Mouse (Mus musculus): ENCODE data around the gene Nek4. TPM values are rescaled to one million over a fixed set of nuclear protein-coding genes. Genes with fewer than 3 reads are reported as not detected.
A peak's percentile ranks its signal among the peaks of the same experiment; 100 is the strongest.

Gene Nek4
- polyA plus RNA-seq, 1 experiment from 2014 or later = 5.4 TPM

GRCm38 (mm10) chr14:30923375-30924105 lies 27.6 kb upstream of the Nek4 start, which contains the start of gene Itih3:
Gene Itih3, minus strand, starts transcription at chr14:30923760.
- WGBS = 38% methylated on average over 6 of the region's 6 CpGs
- Histone ChIP-seq H3K4me3 (no peak within 1 kb of the TSS), H3K27me3 (no peaks in the 10 kb centered on the region), H3K9ac (no peak within 1 kb of the TSS), H3K36me3 (no peaks in the 10 kb centered on the region), H3K9me3 (replicated peaks) (no peaks in the 10 kb centered on the region), H3K4me1 (replicated peaks) (no peaks in the 10 kb centered on the region), H3K4me2 (no peak within 1 kb of the TSS), H3K27ac (no peak within 1 kb of the TSS)
- ATAC-seq (replicated peaks; ENCODE audit: insufficient number of reproducible peaks, insufficient read depth, low FRiP score, low read depth) = peak; percentile 24; the same call in 1 of the 2 replicates

GRCm38 (mm10) chr14:30925492-30925891 lies 25.7 kb upstream of the Nek4 start:
- H3K4me2 ChIP-seq = no peak overlapping the region
- no peaks in the 10 kb centered on the region for H3K9me3 ChIP-seq (replicated peaks)
- no peaks in the 10 kb centered on the region for H3K36me3 ChIP-seq
- H3K27me3 ChIP-seq = no peaks in the 10 kb centered on the region
- H3K9ac ChIP-seq = no peak overlapping the region
- H3K4me1 ChIP-seq (replicated peaks) = no peaks in the 10 kb centered on the region
- WGBS = 87% methylated on average over 3 of the region's 3 CpGs
- H3K4me3 ChIP-seq = no peak overlapping the region
- ATAC-seq (replicated peaks; ENCODE audit: insufficient number of reproducible peaks, insufficient read depth, low FRiP score, low read depth) = no peak
- H3K27ac ChIP-seq = no peak overlapping the region

- no peaks in the 10 kb centered on the region for H3K9me3 ChIP-seq (replicated peaks)
- no peak overlapping the region for H3K4me3 ChIP-seq
- WGBS = 84% methylated on average over 4 of the region's 4 CpGs
- H3K4me2 ChIP-seq = no peak overlapping the region
- H3K36me3 ChIP-seq = no peaks in the 10 kb centered on the region
- H3K27me3 ChIP-seq = no peaks in the 10 kb centered on the region
- no peak overlapping the region for H3K27ac ChIP-seq
- no peaks in the 10 kb centered on the region for H3K4me1 ChIP-seq (replicated peaks)
- no peak overlapping the region for H3K9ac ChIP-seq
- ATAC-seq (replicated peaks; ENCODE audit: insufficient number of reproducible peaks, insufficient read depth, low FRiP score, low read depth) = no peak
These were observed 20.8 kb upstream of the Nek4 start for GRCm38 (mm10) chr14:30930386-30930785.

- H3K4me3 ChIP-seq = no peak overlapping the region
- WGBS = 84% methylated on average over 9 of the region's 9 CpGs
- no peak overlapping the region for H3K9ac ChIP-seq
- no peak for ATAC-seq (replicated peaks; ENCODE audit: insufficient number of reproducible peaks, insufficient read depth, low FRiP score, low read depth)
- H3K36me3 ChIP-seq = no peaks in the 10 kb centered on the region
- H3K27me3 ChIP-seq = no peaks in the 10 kb centered on the region
- no peaks in the 10 kb centered on the region for H3K4me1 ChIP-seq (replicated peaks)
- H3K4me2 ChIP-seq = no peak overlapping the region
- H3K9me3 ChIP-seq (replicated peaks) = no peaks in the 10 kb centered on the region
- no peak overlapping the region for H3K27ac ChIP-seq
These were observed 17.8 kb upstream of the Nek4 start for GRCm38 (mm10) chr14:30933351-30933750.

GRCm38 (mm10) chr14:30942254-30942653 lies 8.9 kb upstream of the Nek4 start:
- Histone ChIP-seq H3K27ac (no peak overlapping the region), H3K4me3 (no peak overlapping the region), H3K36me3 (no peaks in the 10 kb centered on the region), H3K4me1 (replicated peaks) (no peaks in the 10 kb centered on the region), H3K9ac (no peak overlapping the region), H3K9me3 (replicated peaks) (no peaks in the 10 kb centered on the region), H3K4me2 (no peak overlapping the region), H3K27me3 (0 out of 2 replicates have a peak, but pooled peaks cover 8% of the 10 kb centered on the region)
- ATAC-seq (replicated peaks; ENCODE audit: insufficient number of reproducible peaks, insufficient read depth, low FRiP score, low read depth) = no peak
- WGBS = 76% methylated on average over 4 of the region's 4 CpGs

- 0 out of 2 replicates have a peak, but pooled peaks cover 8% of the 10 kb centered on the region for H3K27me3 ChIP-seq
- no peak within 1 kb of the TSS for H3K4me2 ChIP-seq
- H3K36me3 ChIP-seq = no peaks in the 10 kb centered on the region
- no peak for ATAC-seq (replicated peaks; ENCODE audit: insufficient number of reproducible peaks, insufficient read depth, low FRiP score, low read depth)
- H3K4me3 ChIP-seq = no peak within 1 kb of the TSS
- no peak within 1 kb of the TSS for H3K27ac ChIP-seq
- H3K9me3 ChIP-seq (replicated peaks) = no peaks in the 10 kb centered on the region
- WGBS = 82% methylated on average over 7 of the region's 7 CpGs
- no peak within 1 kb of the TSS for H3K9ac ChIP-seq
- no peaks in the 10 kb centered on the region for H3K4me1 ChIP-seq (replicated peaks)
These were observed 8.1 kb upstream of the Nek4 start, which contains the start of gene Itih1 for GRCm38 (mm10) chr14:30943038-30943437. Gene Itih1, minus strand, starts transcription at chr14:30943289.

GRCm38 (mm10) chr14:30943860-30944674 lies 7.1 kb upstream of the Nek4 start:
- 57% methylated on average over 11 of the region's 11 CpGs for WGBS
- H3K4me3 ChIP-seq = no peak overlapping the region
- H3K4me2 ChIP-seq = no peak overlapping the region
- no peaks in the 10 kb centered on the region for H3K4me1 ChIP-seq (replicated peaks)
- no peak overlapping the region for H3K9ac ChIP-seq
- ATAC-seq (replicated peaks; ENCODE audit: insufficient number of reproducible peaks, insufficient read depth, low FRiP score, low read depth) = no peak
- no peak overlapping the region for H3K27ac ChIP-seq
- H3K36me3 ChIP-seq = no peaks in the 10 kb centered on the region
- H3K27me3 ChIP-seq = 0 out of 2 replicates have a peak, but pooled peaks cover 8% of the 10 kb centered on the region
- no peaks in the 10 kb centered on the region for H3K9me3 ChIP-seq (replicated peaks)

- H3K9me3 ChIP-seq (replicated peaks) = no peaks in the 10 kb centered on the region
- WGBS = 66% methylated on average over 2 of the region's 2 CpGs
- H3K27me3 ChIP-seq = 0 out of 2 replicates have a peak, but pooled peaks cover 8% of the 10 kb centered on the region
- no peak overlapping the region for H3K27ac ChIP-seq
- no peak overlapping the region for H3K9ac ChIP-seq
- H3K4me3 ChIP-seq = no peak overlapping the region
- no peak overlapping the region for H3K4me2 ChIP-seq
- no peak for ATAC-seq (replicated peaks; ENCODE audit: insufficient number of reproducible peaks, insufficient read depth, low FRiP score, low read depth)
- H3K4me1 ChIP-seq (replicated peaks) = no peaks in the 10 kb centered on the region
- H3K36me3 ChIP-seq = no peaks in the 10 kb centered on the region
These were observed 6.4 kb upstream of the Nek4 start for GRCm38 (mm10) chr14:30944745-30945144.

GRCm38 (mm10) chr14:30949986-30950385 lies 1.2 kb upstream of the Nek4 start:
- no peaks in the 10 kb centered on the region for H3K9me3 ChIP-seq (replicated peaks)
- H3K36me3 ChIP-seq = no peaks in the 10 kb centered on the region
- H3K4me2 ChIP-seq = no peak overlapping the region
- H3K4me1 ChIP-seq (replicated peaks) = peaks cover 7% of the 10 kb centered on the region
- 94% methylated on average over 10 of the region's 10 CpGs for WGBS
- H3K9ac ChIP-seq = no peak overlapping the region
- H3K4me3 ChIP-seq = no peak overlapping the region
- H3K27ac ChIP-seq = no peak overlapping the region
- no peak for ATAC-seq (replicated peaks; ENCODE audit: insufficient number of reproducible peaks, insufficient read depth, low FRiP score, low read depth)
- H3K27me3 ChIP-seq = 0 out of 2 replicates have a peak, but pooled peaks cover 3% of the 10 kb centered on the region

GRCm38 (mm10) chr14:30958517-30958916 lies 7.3 kb downstream of the Nek4 start:
- no peaks in the 10 kb centered on the region for H3K9me3 ChIP-seq (replicated peaks)
- 64% methylated on average over 2 of the region's 2 CpGs for WGBS
- H3K9ac ChIP-seq = no peak overlapping the region
- no peaks in the 10 kb centered on the region for H3K27me3 ChIP-seq
- H3K4me1 ChIP-seq (replicated peaks) = no peaks in the 10 kb centered on the region
- H3K4me2 ChIP-seq = no peak overlapping the region
- H3K4me3 ChIP-seq = no peak overlapping the region
- no peak for ATAC-seq (replicated peaks; ENCODE audit: insufficient number of reproducible peaks, insufficient read depth, low FRiP score, low read depth)
- H3K27ac ChIP-seq = no peak overlapping the region
- no peaks in the 10 kb centered on the region for H3K36me3 ChIP-seq

- Histone ChIP-seq H3K9me3 (replicated peaks) (no peaks in the 10 kb centered on the region), H3K9ac (no peak overlapping the region), H3K36me3 (no peaks in the 10 kb centered on the region), H3K27ac (no peak overlapping the region), H3K4me3 (no peak overlapping the region), H3K27me3 (no peaks in the 10 kb centered on the region), H3K4me1 (replicated peaks) (no peaks in the 10 kb centered on the region), H3K4me2 (no peak overlapping the region)
- WGBS = 90% methylated on average over 4 of the region's 4 CpGs
- ATAC-seq (replicated peaks; ENCODE audit: insufficient number of reproducible peaks, insufficient read depth, low FRiP score, low read depth) = no peak
These were observed 7.9 kb downstream of the Nek4 start for GRCm38 (mm10) chr14:30959031-30959430.
